Mouse (Mus musculus): ENCODE measurements around the gene Eif4g3.

Eif4g3 gene

DNA sequence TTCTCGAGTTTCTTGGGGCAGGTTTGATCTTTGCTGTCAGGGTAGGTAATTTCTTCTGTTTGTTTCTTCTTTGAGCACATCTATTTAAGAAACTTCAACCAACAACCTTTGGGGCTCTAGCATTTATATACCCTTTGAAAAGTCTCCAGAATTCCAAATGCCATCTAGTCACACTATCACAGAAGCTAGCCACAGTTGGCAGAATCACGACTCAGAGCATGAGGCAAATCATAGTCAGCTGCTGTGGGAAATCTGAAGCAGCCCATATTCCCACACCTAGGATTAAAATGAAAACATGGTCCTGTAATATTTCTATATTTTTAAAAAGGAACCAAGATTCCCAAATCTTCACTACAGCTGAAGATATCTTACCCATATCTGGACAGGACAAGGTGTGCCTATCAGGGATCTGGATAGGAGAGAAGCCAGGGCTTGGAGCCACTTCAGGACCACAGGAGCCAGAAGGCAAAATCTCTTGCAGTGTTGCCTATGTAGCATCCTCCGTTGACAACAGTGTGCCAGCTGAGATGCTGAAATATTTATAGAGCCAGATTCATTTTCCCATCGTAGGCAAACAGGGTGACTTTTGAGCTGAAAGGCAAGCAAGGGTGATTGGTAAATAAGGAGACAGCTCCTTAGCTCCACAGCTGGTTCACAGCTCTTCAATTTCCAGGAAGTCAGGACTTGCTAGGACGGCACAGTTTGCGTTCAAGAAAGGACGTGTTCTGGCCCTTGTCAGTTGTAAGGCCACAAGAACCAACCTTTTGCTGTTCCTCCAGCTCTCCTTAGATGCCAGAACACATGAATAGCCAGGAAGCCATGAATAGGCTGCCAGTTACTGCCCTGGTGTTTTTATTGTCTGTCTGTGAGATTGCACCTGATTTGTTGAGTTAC is 70.8 kb downstream of the Eif4g3 start:
- DNase-seq (ENCODE audit: low spot score): no peak

DNA sequence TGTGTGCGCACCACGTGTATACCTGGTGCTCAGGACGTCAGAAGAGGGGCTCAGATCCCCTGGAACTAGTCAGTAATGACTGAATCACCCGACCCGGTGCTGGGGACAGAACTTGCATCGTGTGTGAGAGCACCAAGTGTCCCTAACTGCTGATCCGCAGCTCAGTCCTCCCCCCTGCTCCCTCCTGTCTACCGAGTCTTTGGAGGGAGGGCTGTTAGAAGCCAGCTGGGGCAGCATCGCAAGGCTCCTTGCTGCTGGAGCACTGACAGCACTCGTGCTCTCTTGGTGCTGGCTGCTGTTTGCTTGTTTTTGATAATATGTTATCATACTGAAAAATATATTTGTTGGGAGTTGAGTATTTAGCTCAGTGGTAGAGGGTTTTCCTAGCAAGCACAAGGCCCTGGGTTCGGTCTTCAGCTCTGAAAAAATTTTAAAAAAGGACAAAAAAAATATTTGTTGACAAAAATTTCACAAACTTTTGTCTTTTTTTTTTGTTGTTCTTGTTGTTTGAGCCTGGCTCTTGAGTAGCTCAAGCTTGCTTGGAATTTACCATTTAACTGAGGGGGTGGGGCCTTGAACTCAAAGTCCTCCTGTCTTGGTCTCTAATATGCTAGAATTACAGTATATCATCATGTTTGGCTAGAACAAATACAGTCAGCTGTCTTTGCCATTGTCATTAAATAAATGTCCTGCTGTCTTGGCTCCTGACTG is 72.2 kb downstream of the Eif4g3 start:
- DNase-seq (ENCODE audit: low spot score): no peak

- no peak for DNase-seq (ENCODE audit: low spot score)
Measured at GRCm38 (mm10) chr4:138065593-138066169, 72.9 kb downstream of the Eif4g3 start.

DNA sequence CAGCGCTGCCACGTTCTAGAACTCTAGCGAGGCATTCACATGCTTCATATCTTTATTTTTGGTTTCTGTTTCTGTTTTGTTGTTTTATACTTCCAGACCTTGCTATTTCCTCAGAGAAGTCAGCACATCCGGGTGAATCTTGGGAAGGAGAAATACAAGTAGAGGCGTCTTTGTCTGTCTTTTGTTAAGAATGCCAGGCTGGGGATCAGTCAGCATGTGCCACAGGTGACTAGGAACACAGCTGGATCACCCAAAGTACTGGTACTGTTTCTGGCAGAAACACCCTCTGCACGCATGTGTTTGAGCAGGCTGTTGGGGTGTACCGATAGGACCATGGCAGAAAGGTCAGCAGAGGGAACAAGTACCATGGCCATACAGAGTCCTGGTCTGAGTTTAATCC is 73.6 kb downstream of the Eif4g3 start:
- no peak for DNase-seq (ENCODE audit: low spot score)

DNA sequence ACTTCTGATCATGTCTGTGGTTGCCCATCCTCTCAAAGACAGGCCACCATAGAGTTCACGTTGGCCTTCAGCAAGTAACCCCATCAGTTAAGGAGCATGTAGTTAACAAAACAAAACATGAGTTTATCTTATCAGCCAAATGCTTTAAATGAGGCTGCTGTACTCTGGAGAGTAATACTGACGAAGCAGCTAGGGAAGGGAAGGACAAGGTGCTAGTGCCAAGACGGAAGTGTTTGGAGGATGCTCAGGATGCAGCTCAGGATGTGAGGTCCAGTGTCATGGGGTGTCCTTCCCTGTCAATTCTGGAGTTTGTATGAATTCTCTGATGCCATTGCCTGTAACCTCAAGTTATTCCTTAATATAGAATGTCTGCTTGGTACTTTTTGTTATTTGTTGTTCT is 75.0 kb downstream of the Eif4g3 start:
- DNase-seq (ENCODE audit: low spot score): no peak

DNA sequence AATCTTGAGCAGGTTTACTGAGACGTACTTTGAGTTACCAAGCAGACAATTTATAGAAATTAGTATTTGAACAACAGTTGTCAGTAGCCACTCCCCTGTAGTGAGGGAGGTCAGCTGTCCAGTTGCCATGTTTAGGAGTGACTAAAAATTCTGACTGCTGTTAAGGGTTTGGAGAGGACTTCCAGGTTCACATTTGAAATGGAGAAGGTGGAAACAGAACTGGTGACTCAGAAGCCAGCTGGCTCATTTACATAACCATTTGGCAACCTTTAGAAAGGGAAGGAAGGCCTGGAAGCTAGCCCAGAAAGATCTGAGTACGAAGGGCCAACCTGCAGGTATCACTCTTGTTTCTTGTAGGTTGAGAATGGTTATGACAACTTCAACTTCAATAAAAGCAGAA is 75.8 kb downstream of the Eif4g3 start:
- peak; percentile 73 for DNase-seq (ENCODE audit: low spot score)

DNA sequence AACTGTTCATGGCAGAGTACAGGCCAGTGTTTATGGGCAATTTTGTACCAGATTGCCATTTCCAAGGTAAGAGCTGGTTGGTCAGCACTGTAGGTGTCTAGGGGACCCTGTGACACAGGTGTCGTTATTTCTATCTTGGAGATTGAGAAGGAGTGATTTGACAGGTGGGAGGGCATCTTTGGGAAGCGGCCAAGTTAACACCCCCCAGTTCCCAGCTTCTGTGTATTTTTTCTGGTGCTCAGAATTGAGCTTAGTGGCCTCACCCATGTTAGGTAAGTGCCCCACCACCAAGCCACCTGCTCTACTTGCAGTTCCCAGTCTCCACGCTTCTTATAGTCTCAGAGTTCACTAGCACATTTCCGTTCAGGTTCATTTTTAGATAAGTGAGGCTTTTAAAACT is 76.5 kb downstream of the Eif4g3 start:
- DNase-seq (ENCODE audit: low spot score): no peak

DNA sequence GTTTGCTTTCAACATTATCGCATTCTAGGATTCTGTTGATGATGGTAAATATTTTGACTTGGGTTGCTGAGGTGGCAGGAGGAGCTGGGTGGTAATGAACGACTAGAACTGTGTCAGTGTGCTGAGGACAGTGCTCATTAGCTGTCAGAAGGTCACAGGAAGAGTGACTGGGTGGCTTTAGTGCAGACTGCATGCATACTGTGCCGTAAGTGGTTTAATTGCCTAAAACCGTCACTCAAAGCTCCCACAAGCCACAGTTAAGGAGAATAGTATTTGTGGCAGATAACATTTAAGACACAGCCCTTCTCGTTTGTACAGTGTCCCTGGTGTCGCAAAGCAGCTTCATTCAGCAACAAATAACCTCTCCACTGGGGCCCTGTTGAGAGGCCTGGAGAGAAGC is 78.7 kb downstream of the Eif4g3 start:
- no peak for DNase-seq (ENCODE audit: low spot score)

GRCm38 (mm10) chr4:138073086-138073485 is 80.3 kb downstream of the Eif4g3 start:
- no peak for DNase-seq (ENCODE audit: low spot score)

GRCm38 (mm10) chr4:138073531-138073930 is 80.7 kb downstream of the Eif4g3 start:
- no peak for DNase-seq (ENCODE audit: low spot score)

DNA sequence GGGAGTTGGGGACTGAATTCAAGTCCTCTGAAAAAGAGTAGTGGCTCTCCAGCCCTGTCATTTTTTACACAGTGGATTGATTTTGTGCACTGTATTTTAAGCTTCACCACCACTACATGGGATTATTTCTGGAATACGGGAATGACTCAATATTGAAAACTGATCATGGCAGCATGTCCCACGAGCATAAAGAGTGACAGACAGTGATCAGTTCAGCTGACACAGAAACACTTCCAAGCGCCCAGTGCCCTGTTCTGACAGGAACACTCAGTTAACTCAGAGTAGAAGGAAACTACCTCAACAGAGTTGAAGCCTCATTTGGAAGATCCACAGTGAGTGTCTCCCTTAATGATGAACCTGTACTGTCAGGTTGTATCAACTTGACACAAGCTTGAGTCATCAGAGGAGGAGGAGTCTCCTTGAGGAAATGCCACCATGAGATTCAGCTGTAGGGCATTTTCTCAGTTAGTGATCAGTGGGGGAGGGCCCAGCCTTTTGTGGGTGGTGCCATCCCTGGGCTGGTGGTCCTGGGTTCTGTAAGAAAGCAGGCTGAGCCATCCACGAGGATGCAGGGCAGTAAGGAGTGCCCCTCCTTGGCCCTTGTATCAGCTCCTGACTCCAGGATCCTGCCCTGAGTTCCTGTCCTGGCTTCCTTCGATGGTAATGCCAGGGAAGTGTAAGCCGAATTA is 82.2 kb downstream of the Eif4g3 start:
- no peak for DNase-seq (ENCODE audit: low spot score)

DNA sequence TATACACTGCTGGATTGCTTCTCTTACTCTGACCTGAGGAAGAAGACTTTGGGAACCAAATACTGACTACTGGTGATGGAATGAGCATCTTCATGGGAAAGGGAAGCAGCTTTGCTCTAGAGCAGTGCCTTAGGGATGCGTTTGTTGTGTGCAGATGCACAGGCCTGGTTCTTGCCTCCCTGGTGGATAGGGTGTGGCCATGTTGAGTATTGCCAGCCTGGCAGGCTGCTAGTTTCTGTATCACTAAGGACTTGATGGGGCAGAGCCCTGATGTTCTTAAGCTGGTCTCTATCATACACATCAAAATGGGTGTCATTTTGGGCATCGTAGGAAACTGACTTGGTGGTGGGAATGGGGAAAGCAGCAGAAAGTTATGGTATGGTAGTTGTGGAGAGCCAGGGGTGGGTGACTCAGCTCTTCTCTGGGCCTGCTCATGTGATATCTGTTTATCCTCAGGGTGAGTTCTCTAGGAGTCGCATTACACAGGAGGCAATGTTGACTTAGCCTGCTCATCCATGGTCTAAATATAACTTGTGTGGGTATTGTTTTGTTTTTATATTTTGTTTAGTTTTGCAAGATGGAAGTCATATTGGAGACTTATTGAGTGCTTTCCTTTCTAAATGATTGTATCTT is 85.0 kb downstream of the Eif4g3 start:
- no peak for DNase-seq (ENCODE audit: low spot score)

DNA sequence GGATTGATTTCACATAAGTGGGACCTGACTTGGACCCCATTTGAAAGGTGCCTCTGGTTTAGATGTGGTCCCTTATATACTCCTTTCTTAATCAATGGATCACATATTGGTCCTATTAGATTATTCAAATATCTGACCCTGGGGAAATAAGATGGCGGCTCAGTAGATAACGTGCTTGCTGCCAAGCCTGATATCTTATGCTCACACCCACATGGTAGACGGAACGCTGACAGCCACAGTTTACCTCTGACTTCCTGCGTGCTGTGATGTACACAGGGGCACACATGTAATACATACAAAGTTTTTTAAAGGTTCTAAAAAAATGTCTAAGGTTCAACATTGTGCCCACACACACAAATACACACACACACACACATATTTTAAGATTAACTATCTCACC is 86.4 kb downstream of the Eif4g3 start:
- no peak for DNase-seq (ENCODE audit: low spot score)

- no peak for DNase-seq (ENCODE audit: low spot score)
Measured at GRCm38 (mm10) chr4:138082466-138082865, 89.6 kb downstream of the Eif4g3 start.

GRCm38 (mm10) chr4:138084103-138084502 is 91.3 kb downstream of the Eif4g3 start:
- DNase-seq (ENCODE audit: low spot score): no peak

- no peak for DNase-seq (ENCODE audit: low spot score)
Measured at GRCm38 (mm10) chr4:138084851-138085573, 92.2 kb downstream of the Eif4g3 start.

DNA sequence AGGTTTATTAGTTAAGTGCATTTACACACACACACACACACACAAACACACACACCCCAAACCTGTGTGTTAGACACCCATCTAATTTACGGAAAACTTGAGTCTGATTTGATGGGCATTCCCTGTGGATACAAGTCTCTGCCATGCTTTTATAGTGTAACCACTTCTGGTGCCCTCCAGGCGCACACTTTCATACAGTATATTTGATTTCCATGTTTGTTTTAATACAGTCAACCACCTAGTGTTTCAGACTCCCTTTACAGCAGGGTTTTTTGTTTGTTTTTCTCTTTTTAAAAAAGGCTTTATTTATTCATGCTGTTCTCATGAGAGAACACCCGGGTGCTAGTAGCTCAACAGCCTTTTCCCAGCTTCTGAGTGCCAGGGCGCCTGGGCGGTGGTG is 94.1 kb downstream of the Eif4g3 start:
- no peak for DNase-seq (ENCODE audit: low spot score)

- DNase-seq (ENCODE audit: low spot score): no peak
Measured at GRCm38 (mm10) chr4:138089512-138089911, 96.7 kb downstream of the Eif4g3 start.

DNA sequence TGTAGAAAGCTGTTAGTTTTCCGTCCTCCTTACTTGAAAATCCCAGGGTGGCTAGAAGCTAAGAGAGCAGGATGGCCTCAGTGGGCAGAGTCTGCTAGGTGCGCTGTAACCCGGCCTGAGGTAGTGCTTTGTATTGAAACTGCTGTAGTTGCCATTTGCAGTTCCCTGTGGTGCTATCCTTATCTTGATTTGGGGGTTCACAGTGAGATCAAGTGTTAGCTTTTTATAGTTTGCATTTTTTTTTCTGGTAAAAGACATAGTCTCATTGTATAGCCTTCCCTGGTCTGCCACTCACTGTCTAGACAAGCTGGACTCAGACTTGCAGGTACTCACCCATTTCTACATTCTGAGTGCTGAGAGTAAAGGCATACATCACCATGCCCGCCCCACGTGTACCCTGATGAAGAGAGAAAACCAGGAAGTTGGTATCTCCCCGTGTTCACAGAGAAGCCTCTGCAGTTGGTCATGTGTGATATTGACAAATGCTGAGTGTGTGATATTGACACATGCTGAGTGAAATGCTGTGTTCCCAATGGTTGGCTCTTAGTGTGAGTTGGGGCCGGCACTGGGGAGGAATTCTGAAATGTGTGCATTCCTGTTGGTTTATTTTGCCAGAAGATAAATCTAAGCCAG is 98.9 kb downstream of the Eif4g3 start:
- no peak for DNase-seq (ENCODE audit: low spot score)

GRCm38 (mm10) chr4:138100456-138100855 is 107.6 kb downstream of the Eif4g3 start:
- no peak for DNase-seq (ENCODE audit: low spot score)

GRCm38 (mm10) chr4:138101795-138102194 is 109.0 kb downstream of the Eif4g3 start:
- no peak for DNase-seq (ENCODE audit: low spot score)
